Mouse (Mus musculus): ENCODE data around the gene Nup133.

DNA sequence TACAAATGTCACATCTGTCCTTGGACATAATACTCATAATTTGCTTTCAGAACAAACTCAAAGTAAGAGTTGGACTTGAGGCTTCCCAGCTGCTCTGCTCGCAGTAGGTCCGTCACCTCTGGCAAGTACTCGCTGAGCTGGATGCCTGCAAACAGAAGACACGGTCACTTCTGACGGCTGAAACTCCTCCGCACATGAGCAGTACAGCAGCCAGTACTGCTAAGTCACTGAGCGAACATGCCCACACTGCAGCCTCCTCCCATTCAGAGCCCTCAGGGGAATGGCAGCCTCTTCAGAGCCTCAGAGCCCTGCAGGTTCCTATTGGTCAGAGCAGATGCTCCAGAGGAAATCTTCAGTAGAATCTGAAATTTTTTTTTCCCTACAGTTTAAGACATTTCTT lies 49.7 kb downstream of the Nup133 start:
- TF ChIP-seq MAX (IDR thresholded peaks at IDR 0.05; ENCODE audit: low read depth) (no peak), POLR2AphosphoS2 (IDR thresholded peaks at IDR 0.05; ENCODE audit: insufficient read length, low read depth) (no peak), POLR2A (IDR thresholded peaks at IDR 0.05; ENCODE audit: insufficient read length, low read depth) (no peak), USF1 (IDR thresholded peaks at IDR 0.05; ENCODE audit: low read depth) (no peak), MYOD1 (IDR thresholded peaks at IDR 0.05; ENCODE audit: control insufficient read depth in 1 of 3, insufficient read length in 2 of 3, low read depth in 2 of 3) (no peak), E2F4 (IDR thresholded peaks at IDR 0.05; ENCODE audit: insufficient read depth) (no peak), CEBPB (IDR thresholded peaks at IDR 0.05; ENCODE audit: insufficient read depth, poor library complexity, severe bottlenecking) (no peak)
